Mouse (Mus musculus) cerebellum, postnatal 4 days (tissue): Measurements from ENCODE around the gene Gsdmc4.
"Not testable (repeated sequence)": the region's sequence is repeated elsewhere in the genome, so short reads cannot be mapped to it uniquely, and the experiment has no call there.

Source experiments
- DNase-seq, 2 experiments: peaks; one replicate each; pipeline ENCODE4 v3.0.0; 2022; ENCODE audit warnings: low spot score in 2 of 2, mixed read lengths in 1 of 2

Gsdmc4 gene

DNA sequence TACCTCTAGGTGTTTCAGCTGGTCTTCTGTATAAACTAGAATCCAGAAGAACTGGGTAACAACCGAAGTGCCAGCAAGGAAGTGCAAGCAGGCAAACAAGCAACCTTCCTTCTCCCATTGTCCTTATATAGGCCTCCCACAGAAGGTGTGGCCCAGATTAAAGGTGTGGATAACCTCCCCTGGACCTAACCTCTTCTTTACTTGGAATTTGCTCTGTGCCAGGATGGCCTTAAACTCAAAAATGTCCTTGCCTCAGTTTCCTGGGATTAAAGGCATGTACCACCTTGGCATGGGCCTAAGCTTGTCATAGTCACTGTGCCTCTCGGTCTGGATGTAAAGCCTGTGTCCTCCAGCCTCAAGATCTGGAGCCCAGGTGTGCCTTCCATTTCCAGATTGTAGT, at the start of gene Gsdmc4:
Gene Gsdmc4 (minus strand): TSS at position 101 of the 400 bp plus-strand sequence.
- not testable (repeated sequence) for DNase-seq

DNA sequence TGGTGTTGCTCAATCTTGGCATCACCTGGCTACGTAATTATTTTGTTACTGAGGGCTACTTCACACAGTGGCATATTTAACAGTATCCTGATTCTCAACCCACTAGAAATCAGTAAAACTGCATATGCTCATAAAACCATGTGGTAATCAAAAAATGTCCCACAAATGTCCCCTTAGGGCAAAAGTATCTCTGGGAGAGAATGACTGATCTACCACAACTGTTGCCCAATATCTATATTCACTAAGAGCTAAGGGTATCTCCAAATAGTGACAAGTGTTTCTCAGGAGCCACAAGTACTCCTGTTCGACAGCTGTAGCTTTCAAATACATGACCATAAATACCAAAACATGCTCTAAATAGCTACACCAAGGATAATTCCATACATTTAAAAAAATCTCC, 48.4 kb upstream of the Gsdmc4 start:
- no peak for DNase-seq

DNA sequence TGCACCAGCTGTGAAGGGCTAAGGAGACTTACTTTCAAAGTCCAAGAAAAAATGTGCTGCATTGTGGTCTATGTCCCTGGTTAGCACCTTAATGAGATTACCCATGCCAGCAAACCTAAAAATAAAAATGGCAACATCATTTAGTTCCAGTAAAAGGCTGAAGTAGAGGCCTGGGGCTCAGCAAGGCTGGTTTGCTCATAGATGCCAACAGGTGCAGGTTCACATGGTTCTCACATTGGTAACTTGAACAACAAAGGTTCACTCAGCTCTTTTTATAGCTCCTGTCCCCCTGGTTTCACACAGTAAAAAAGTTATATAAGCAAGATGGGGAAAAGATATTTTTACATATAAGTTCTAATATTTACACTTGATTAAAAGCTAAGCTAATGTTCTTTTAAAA, 45.5 kb upstream of the Gsdmc4 start:
- no peak for DNase-seq

DNA sequence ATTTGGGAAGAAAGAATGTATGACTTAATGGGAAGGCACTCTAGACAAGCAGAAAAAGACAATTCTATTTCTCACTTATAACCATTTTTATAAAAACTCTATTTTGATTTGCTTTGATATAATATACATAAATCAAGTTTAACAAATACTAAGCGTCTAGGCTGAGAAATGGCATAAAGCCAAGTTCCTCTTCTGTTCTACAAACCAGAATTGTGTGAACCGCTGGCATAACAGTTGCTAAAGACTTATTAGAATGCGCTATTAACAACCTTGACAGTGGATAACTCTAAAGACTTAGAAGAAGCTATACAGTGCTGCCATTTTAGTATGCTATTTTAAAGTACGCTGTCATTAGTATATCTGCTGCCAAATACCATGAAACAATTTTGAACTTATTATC, 41.2 kb upstream of the Gsdmc4 start:
- DNase-seq, result no peak

DNA sequence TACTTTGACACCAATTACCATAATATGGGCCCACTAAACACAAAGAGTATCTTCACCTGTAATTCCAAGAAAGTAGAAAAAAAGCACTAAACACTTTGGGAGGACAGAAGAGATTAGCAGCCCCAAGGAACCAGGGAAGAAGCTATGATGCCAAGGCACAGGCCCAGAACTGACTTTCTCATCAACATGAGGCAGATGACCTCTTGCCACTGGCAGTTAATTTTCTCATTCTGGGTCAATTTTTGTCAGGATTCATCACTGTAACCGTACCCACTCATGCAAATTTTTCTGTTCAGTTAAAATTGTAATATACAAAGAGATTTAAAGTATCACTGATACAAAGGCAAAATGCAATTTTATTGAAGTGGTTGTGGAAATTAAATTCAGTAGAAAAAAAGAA, 29.1 kb upstream of the Gsdmc4 start:
- no peak for DNase-seq

DNA sequence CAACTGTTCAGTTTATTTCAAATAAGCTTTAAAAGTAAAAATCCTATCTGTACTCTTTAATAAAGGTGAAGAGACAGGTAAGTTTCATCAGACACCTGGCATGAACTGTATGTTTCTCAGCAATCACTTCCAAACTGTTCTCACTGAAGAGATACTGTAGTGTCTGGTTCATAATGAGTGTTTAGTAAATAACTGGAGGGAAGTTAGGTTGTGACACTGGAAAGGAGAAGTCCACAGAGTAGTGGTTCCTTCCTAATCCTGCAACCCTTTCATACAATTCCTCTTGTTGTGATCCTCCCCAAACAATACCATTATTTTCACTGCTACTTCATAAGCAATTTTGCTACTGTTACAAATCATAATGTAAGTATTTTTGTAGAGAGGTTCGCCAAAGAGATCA, 20.6 kb upstream of the Gsdmc4 start:
- no peak for DNase-seq

DNA sequence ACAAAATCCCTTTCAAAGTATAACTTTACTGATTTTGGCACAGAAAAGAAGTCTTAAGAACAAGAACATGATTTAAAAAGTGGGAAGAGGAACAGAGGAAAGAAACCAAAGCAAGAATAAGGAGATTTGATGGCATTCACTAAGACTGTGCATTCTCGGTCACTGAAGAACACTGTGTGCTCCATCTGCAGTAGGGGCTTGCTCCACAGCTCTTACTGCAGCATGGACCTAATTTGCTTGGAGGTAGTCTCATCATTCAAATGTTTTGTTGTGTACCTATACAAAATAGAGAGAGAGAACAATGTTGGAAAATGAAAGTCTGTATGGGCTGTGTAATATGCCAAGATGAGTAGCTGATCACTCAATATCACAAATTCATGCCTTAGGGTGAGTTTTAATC, 19.3 kb upstream of the Gsdmc4 start:
- DNase-seq, result no peak

DNA sequence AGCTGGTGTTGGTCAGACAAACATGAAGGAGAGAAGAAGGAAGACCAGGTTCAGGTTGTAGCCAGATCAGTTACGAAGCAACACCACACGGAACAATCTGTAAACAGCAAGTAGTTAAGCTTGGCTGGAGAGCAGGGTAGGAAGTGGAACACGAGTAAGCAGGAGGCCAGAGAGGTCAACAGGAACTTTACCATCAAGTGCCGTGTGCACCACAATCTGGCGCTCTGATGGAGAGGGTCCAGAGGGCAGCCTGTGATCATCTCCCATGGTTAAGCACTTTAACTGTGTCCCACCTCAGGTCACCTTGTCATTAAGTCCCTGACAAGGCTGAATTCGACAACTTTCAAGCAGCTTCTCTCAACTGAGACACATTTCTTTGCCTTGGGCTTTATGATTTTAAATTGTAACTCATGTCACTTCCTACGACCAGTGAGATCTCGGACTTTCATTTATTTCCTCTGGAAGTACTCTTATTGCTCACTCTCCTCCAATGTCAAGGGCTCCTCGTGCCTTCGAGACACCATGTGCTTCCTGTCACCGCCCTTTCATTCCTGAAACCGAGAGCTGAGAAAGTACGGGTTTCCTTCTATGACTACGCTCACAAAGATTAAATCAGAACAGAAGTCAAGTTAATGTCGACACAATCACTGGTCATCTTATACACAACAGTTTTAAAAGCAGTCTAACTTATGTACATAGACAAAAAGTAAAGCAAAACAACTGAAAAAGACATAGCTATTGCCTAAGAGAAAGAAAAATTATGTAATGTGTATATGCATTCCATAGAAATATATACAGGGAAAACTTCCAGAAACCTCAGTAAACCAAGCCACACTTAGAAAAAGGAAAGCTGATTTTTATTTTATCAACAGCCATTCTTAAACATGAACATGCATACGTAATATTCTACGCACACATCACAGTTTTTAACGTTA, 18.3 kb upstream of the Gsdmc4 start:
- DNase-seq, result no peak

DNA sequence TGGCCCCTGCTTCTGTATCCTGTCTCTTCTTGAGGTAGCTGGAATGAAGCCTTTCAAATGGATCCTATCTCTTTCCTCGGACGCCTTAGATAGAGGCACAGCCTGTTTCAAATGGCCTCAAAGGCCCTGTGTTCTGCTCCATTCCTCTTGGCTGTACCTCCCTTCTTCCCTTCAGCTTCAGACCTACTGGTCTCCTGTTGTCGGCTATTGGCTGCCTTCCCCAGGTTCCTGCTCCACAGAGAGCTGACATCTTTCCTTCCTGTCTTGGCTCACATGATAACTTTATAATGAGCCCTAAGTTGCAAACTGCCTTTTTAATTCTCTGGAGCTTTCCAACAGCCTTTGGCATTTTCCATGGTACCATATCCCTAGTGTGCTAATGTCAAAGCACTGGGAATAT, 14.1 kb upstream of the Gsdmc4 start:
- no peak for DNase-seq

DNA sequence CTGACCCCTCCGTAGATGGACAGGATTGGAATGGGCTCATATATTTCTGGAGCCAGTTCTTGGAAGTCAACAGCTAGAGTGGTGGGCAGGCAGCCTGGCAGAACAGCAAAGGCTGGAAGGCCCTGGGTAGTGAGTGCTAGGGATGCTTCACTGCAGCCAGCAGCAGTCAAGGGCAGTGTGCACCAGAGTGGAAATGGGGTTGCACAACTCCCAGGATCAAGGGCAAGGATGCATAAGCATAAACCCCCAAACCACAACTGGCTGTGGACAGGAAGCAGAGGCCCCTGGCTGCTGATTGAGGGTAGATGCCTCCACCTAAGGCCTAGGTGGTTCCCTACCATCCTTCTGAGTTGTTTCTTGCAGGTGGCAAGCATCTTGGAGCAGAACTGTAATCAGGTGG, 12.4 kb upstream of the Gsdmc4 start:
- DNase-seq, result no peak

DNA sequence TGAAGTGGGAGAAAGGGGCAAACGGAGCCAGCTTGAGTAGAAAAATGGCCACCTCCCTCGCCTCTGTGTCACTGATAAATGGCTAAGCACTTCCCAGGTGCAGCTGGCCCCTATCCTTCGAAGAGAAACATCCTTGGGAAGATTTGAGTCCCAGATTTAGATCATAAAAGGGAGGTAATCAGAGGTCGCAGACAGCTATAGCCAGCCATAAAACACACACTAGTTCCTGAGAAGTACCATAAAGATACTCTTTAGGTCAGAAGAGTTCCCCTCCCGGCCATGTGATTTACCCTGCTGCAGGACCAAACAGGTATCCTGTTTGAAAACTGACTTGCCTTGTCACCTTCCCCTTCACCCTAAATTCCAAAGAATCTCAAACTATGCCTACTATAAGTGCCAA, 9.5 kb upstream of the Gsdmc4 start:
- not testable (repeated sequence) for DNase-seq

DNA sequence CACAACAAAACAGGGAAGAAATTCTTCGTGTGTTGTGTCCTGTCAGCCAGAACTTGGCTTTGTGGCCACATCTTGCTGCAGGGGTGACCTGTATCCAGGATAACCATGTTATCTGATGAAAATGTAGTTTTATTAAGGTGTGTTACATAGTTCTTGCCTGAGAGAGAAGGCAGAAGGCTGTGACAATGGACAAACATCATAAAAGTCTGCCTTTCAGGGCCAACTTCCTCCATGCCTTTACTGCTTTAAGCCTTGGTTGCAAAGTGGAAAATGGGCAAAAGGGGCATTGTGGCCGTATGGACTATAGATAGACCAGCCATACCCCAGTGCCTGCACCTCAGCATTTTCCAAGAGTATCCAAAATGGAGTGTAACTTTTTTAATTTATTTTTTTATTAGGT, 7.6 kb upstream of the Gsdmc4 start:
- not testable (repeated sequence) for DNase-seq

DNA sequence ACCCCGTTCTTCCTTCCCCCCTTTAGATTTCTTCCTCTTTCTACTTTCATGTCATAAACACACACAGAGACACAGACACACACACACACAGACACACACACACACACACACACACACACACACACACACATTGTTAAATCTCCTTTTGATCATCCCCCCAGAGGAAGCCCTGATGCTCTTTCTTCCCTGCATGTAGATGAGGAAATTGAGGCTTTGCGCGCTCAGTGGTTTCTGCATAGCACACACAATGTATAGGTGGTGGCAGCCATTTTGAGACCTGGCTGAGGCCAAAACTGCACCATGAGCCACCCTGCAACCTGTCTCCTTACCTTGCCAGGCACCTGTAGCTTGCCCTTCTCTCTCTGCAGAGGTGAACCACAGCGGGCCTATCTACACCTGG, 4.5 kb upstream of the Gsdmc4 start:
- not testable (repeated sequence) for DNase-seq

DNA sequence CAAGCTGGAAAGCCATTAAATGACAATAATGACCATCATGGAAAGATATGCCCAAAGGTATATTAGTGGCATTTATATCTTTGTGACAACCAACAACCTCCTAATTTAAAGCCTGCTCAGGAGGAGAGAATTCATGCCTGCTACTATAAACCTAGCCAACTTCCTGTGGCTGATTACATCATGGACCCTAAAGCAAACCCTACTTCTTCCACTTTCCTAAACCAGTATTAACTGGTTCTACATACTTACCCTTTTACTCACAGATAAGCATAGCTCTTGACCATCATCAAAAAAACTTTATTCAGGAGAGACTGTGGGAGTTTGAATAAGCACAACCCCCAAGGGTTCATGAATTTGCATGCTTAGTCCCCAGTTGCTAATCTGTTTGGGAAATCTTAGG, 2.2 kb downstream of the Gsdmc4 start:
- DNase-seq, result not testable (repeated sequence)

DNA sequence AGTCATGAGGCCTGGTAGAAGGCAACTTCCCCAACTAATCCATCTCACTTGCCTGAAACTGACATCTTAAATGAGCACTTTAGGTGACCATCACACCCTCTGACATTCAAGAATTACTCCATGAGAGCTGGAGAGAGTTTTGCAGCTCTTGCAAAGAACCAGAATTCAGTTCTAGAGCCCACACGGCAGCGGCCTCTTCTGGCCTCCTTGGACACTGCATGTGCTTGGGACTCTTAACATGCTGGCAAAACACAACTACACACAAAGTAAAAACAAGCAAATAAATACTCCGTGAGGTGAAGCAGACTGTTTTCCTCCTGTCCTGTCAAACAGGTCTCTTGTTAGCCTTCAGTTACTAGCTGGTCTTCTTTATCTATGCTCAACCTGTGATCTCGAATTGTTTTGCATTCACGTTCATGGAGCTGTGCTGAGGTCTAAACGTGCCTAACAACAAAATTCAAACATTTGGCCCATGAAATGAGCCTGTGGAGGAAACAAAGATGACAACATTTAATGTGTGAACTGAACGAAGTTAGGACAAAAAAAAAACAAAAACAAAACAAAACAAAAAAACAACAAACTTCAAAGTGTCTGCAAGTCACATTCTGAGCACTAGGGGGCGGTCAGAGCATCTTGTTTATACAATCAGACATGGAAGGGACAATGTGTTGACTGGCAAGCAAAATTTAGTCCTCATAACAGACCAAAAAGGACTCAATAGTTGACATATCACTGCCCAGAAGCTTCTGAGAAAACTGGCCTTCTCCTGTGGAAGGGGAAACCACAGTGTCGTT, 16.3 kb downstream of the Gsdmc4 start:
- peak in 1 of 2 experiments; percentile 5 for DNase-seq

DNA sequence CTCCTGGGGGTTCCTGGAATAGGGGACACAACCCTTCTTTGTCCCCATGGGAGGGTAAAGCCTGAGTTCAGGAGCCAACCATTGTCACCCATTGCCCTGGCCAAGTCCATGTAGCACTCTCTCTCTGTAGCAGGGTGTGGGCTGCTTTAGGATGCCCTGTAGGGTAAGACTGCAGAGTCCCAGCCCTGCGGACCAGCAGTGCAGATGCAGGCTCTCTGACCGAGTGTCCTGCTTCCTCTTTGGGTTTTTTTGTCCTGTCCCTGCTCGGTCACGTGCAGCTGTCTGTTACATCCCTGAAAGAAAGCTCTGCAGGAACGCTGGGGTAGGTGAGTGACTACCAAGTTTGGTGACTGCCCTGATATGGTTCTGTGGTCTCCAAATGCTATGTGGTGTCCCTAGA, 23.7 kb downstream of the Gsdmc4 start:
- DNase-seq, result not testable (repeated sequence)

DNA sequence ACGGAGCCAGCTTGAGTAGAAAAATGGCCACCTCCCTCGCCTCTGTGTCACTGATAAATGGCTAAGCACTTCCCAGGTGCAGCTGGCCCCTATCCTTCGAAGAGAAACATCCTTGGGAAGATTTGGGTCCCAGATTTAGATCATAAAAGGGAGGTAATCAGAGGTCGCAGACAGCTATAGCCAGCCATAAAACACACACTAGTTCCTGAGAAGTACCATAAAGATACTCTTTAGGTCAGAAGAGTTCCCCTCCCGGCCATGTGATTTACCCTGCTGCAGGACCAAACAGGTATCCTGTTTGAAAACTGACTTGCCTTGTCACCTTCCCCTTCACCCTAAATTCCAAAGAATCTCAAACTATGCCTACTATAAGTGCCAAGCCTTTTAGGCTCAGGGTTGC, 24.1 kb downstream of the Gsdmc4 start:
- not testable (repeated sequence) for DNase-seq

DNA sequence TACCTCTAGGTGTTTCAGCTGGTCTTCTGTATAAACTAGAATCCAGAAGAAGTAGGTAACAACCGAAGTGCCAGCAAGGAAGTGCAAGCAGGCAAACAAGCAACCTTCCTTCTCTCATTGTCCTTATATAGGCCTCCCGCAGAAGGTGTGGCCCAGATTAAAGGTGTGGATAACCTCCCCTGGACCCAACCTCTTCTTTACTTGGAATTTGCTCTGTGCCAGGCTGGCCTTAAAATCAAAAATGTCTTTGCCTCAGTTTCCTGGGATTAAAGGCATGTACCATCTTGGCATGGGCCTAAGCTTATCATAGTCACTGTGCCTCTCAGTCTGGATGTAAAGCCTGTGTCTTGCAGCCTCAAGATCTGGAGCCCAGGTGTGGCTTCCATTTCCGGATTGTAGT, 33.6 kb downstream of the Gsdmc4 start, which contains the start of gene Gsdmc3:
Gene Gsdmc3 (minus strand): TSS at position 101 of the 400 bp plus-strand sequence.
- DNase-seq, result not testable (repeated sequence)

DNA sequence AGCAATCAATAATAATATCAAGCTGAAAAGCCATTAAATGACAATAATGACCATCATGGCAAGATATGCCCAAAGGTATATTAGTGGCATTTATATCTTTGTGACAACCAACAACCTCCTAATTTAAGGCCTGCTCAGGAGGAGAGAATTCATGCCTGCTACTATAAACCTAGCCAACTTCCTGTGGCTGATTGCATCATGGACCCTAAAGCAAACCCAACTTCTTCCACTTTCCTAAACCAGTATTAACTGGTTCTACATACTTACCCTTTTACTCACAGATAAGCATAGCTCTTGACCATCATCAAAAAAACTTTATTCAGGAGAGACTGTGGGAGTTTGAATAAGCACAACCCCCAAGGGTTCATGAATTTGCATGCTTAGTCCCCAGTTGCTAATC, 35.9 kb downstream of the Gsdmc4 start:
- DNase-seq, result not testable (repeated sequence)

DNA sequence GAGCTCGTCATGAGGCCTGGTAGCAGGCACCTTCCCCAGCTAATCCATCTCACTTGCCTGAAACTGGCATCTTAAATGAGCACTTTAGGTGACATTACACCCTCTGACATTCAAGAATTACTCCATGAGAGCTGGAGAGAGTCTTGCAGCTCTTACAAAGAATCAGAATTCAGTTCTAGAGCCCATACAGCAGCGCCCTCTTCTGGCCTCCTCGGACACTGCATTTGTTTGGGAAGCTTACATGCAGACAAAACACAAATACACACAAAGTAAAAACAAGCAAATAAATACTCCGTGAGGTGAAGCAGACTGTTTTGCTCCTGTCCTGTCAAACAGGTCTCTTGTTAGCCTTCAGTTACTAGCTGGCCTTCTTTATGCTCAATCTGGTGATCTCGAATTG, 50.1 kb downstream of the Gsdmc4 start:
- peak in 1 of 2 experiments; percentile 26 for DNase-seq
